Mouse (Mus musculus) CH12.LX (cell line): ENCODE results near the gene Gm17949. TPM values are rescaled to one million over a fixed set of nuclear protein-coding genes. Genes with fewer than 3 reads are reported as not detected.

ENCODE experiments used
- DNase-seq: peaks from one replicate; pipeline ENCODE4 v3.0.0-alpha.2; 2013; ENCODE audit errors: extremely low read depth
- H3K27ac ChIP-seq: 2 replicates; pipeline ENCODE4 v1.5.1; 2012; ENCODE audit warnings: low read depth, mild to moderate bottlenecking, control low read depth, moderate library complexity; ENCODE audit not compliant: insufficient read depth
- H3K27me3 ChIP-seq: replicated peaks from 2 replicates; pipeline ENCODE3; 2012; ENCODE audit warnings: inconsistent platforms
- H3K36me3 ChIP-seq, 2 experiments: replicated peaks in 1 of 2; 2 replicates each; pipeline versions ENCODE3 to v1.6.1; 2012; ENCODE audit warnings: inconsistent platforms in 1 of 2, low read length in 1 of 2, mild to moderate bottlenecking in 1 of 2, mixed read lengths in 1 of 2, moderate library complexity in 1 of 2; ENCODE audit not compliant: control insufficient read depth in 1 of 2, insufficient read depth in 1 of 2
- H3K4me1 ChIP-seq, 2 experiments: 2 replicates each; pipeline ENCODE4 v1.6.1; 2012; ENCODE audit warnings: inconsistent platforms in 1 of 2, moderate library complexity in 1 of 2; ENCODE audit not compliant: insufficient read depth in 2 of 2, control insufficient read depth in 1 of 2
- H3K4me2 ChIP-seq: 2 replicates; pipeline ENCODE4 v1.6.1; 2012; ENCODE audit warnings: low read depth, mild to moderate bottlenecking, control low read depth; ENCODE audit not compliant: poor library complexity, insufficient read depth, severe bottlenecking
- H3K4me3 ChIP-seq, 3 experiments: fragments of 150-350 bp in 1 of 3; sonication (generic) in 1 of 3; replicated peaks in 1 of 3; 2 replicates each; pipeline versions ENCODE3 to v1.5.1; 2011 to 2012; ENCODE audit warnings: low read depth in 2 of 3, low read length in 2 of 3, mild to moderate bottlenecking in 2 of 3, moderate library complexity in 2 of 3, control low read depth in 1 of 3, improper control_type of control experiment in 1 of 3, inconsistent platforms in 1 of 3, mixed read lengths in 1 of 3; ENCODE audit not compliant: poor library complexity in 1 of 3
- H3K79me2 ChIP-seq: replicated peaks from 2 replicates; pipeline ENCODE4 v1.6.1; 2012; ENCODE audit warnings: mild to moderate bottlenecking, moderate library complexity; ENCODE audit not compliant: control insufficient read depth, poor library complexity, insufficient read depth, severe bottlenecking; ENCODE audit errors: extremely low read depth
- H3K9ac ChIP-seq: 2 replicates; pipeline ENCODE4 v1.6.1; 2012; ENCODE audit warnings: low read depth, mild to moderate bottlenecking, control low read depth, moderate library complexity; ENCODE audit not compliant: insufficient read depth
- H3K9me3 ChIP-seq: replicated peaks from 2 replicates; pipeline ENCODE3; 2012; ENCODE audit warnings: low read length, inconsistent platforms, mixed read lengths
- BHLHE40 ChIP-seq: IDR thresholded peaks from 2 replicates; pipeline ENCODE4 v1.6.1; 2011; ENCODE audit warnings: mild to moderate bottlenecking, low read depth, low read length, improper control_type of control experiment
- CHD1 ChIP-seq: IDR thresholded peaks from 2 replicates; pipeline ENCODE4 v1.6.1; 2012; ENCODE audit warnings: low read depth, low read length, improper control_type of control experiment, inconsistent platforms
- CHD2 ChIP-seq: IDR thresholded peaks from 2 replicates; pipeline ENCODE4 v1.6.1; 2011; ENCODE audit warnings: low read length, improper control_type of control experiment
- CTCF ChIP-seq, 2 experiments: IDR thresholded peaks in 1 of 2; conservative IDR thresholded peaks in 1 of 2; 2 replicates each; pipeline ENCODE4 v1.5.1; 2011 to 2012; ENCODE audit warnings: low read depth in 2 of 2, low read length in 2 of 2, improper control_type of control experiment in 1 of 2, inconsistent platforms in 1 of 2, mild to moderate bottlenecking in 1 of 2, moderate library complexity in 1 of 2
- E2F4 ChIP-seq: IDR thresholded peaks from 2 replicates; pipeline ENCODE4 v1.6.1; 2011; ENCODE audit warnings: low read depth, low read length, improper control_type of control experiment; ENCODE audit not compliant: insufficient replicate concordance
- ELF1 ChIP-seq: IDR thresholded peaks from 2 replicates; pipeline ENCODE4 v1.6.1; 2014; ENCODE audit warnings: low read depth, mild to moderate bottlenecking, inconsistent platforms, low read length, improper control_type of control experiment
- ETS1 ChIP-seq: conservative IDR thresholded peaks from 2 replicates; pipeline ENCODE4 v1.6.1; 2012; ENCODE audit warnings: low read depth, mild to moderate bottlenecking, inconsistent platforms, low read length, improper control_type of control experiment, moderate library complexity
- GABPA ChIP-seq: IDR thresholded peaks from 2 replicates; pipeline ENCODE4 v1.6.1; 2012; ENCODE audit warnings: low read depth, low read length, improper control_type of control experiment, inconsistent platforms; ENCODE audit not compliant: insufficient replicate concordance
- HCFC1 ChIP-seq: IDR thresholded peaks from 2 replicates; pipeline ENCODE4 v1.6.1; 2012; ENCODE audit warnings: low read depth, mild to moderate bottlenecking, inconsistent platforms, low read length, improper control_type of control experiment
- IRF4 ChIP-seq: IDR thresholded peaks from 2 replicates; pipeline ENCODE4 v1.6.1; 2014; ENCODE audit warnings: low read depth, mild to moderate bottlenecking, inconsistent platforms, low read length, improper control_type of control experiment
- MAFK ChIP-seq: IDR thresholded peaks from 2 replicates; pipeline ENCODE4 v1.6.1; 2011; ENCODE audit warnings: low read length, improper control_type of control experiment; ENCODE audit not compliant: insufficient replicate concordance
- MAX ChIP-seq: IDR thresholded peaks from 2 replicates; pipeline ENCODE4 v1.6.1; 2011; ENCODE audit warnings: low read length, improper control_type of control experiment
- MAZ ChIP-seq: IDR thresholded peaks from 2 replicates; pipeline ENCODE4 v1.6.1; 2012; ENCODE audit warnings: low read depth, mild to moderate bottlenecking, inconsistent platforms, low read length, improper control_type of control experiment, moderate library complexity
- MEF2A ChIP-seq: IDR thresholded peaks from 2 replicates; pipeline ENCODE4 v1.6.1; 2014; ENCODE audit warnings: low read depth, mild to moderate bottlenecking, inconsistent platforms, low read length, improper control_type of control experiment, borderline replicate concordance
- MXI1 ChIP-seq: IDR thresholded peaks from 2 replicates; pipeline ENCODE4 v1.6.1; 2011; ENCODE audit warnings: mild to moderate bottlenecking, low read depth, low read length, improper control_type of control experiment
- NELFE ChIP-seq: IDR thresholded peaks from 2 replicates; pipeline ENCODE4 v1.6.1; 2011; ENCODE audit warnings: low read depth, low read length, improper control_type of control experiment
- NRF1 ChIP-seq: IDR thresholded peaks from 2 replicates; pipeline ENCODE4 v1.6.1; 2014; ENCODE audit warnings: low read depth, mild to moderate bottlenecking, inconsistent platforms, low read length, improper control_type of control experiment, moderate library complexity
- PAX5 ChIP-seq: IDR thresholded peaks from 2 replicates; pipeline ENCODE4 v1.6.1; 2012; ENCODE audit warnings: low read length, inconsistent platforms, mixed read lengths
- POLR2A ChIP-seq: IDR thresholded peaks from 2 replicates; pipeline ENCODE4 v1.6.1; 2011; ENCODE audit warnings: low read depth, mild to moderate bottlenecking, improper control_type of control experiment, low read length
- POLR2AphosphoS2 ChIP-seq: IDR thresholded peaks from 2 replicates; pipeline ENCODE4 v1.6.1; 2011; ENCODE audit warnings: low read depth, low read length, improper control_type of control experiment
- RAD21 ChIP-seq: IDR thresholded peaks from 2 replicates; pipeline ENCODE4 v1.6.1; 2011; ENCODE audit warnings: low read depth, mild to moderate bottlenecking, low read length, improper control_type of control experiment, moderate library complexity
- RCOR1 ChIP-seq: conservative IDR thresholded peaks from 2 replicates; pipeline ENCODE4 v1.6.1; 2012; ENCODE audit warnings: low read depth, mild to moderate bottlenecking, inconsistent platforms, low read length, improper control_type of control experiment
- SIN3A ChIP-seq: IDR thresholded peaks from 2 replicates; pipeline ENCODE4 v1.6.1; 2012; ENCODE audit warnings: low read length, improper control_type of control experiment, inconsistent platforms
- SMC3 ChIP-seq: IDR thresholded peaks from 2 replicates; pipeline ENCODE4 v1.6.1; 2011; ENCODE audit warnings: low read depth, low read length, improper control_type of control experiment
- TBP ChIP-seq: conservative IDR thresholded peaks from 2 replicates; pipeline ENCODE4 v1.6.1; 2011; ENCODE audit warnings: low read depth, low read length, improper control_type of control experiment
- TCF12 ChIP-seq: IDR thresholded peaks from 2 replicates; pipeline ENCODE4 v1.6.1; 2014; ENCODE audit warnings: low read depth, mild to moderate bottlenecking, inconsistent platforms, low read length, improper control_type of control experiment
- USF2 ChIP-seq: conservative IDR thresholded peaks from 2 replicates; pipeline ENCODE4 v1.6.1; 2011; ENCODE audit warnings: low read depth, low read length, improper control_type of control experiment
- ZKSCAN1 ChIP-seq: IDR thresholded peaks from 2 replicates; pipeline ENCODE4 v1.6.1; 2012; ENCODE audit warnings: low read depth, inconsistent platforms, low read length, improper control_type of control experiment, borderline replicate concordance
- ZMIZ1 ChIP-seq: IDR thresholded peaks from 2 replicates; pipeline ENCODE4 v1.6.1; 2012; ENCODE audit warnings: low read depth, mild to moderate bottlenecking, inconsistent platforms, low read length, improper control_type of control experiment
- dilution Hi-C: fragments of 300-500 bp; cut with MboI; formaldehyde crosslinking; loops from 2 replicates; pipeline ENCODE4 v1.14.3; 2020; ENCODE audit warnings: low sequenced_read_pairs; ENCODE audit not compliant: extremely low pct_unique_long_range_greater_than_20kb, extremely low pct_ligation_motif_present
- in situ Hi-C: fragments of 300-500 bp; cut with MboI; formaldehyde crosslinking; loops from 3 replicates; pipeline ENCODE4 v1.14.3; 2019; ENCODE audit warnings: low sequenced_read_pairs, low pct_ligation_motif_present, low pct_unique_long_range_greater_than_20kb, mixed read lengths
- polyA plus RNA-seq: library from polyadenylated mRNA; unstranded; fragments of >175 nt; gene quantifications from 2 replicates; pipeline ENCODE4 v1.2.1, GENCODE M21; 2012; ENCODE audit warnings: low read depth; ENCODE audit not compliant: insufficient read length
- total RNA-seq, 2 experiments: library from RNA; depleted of rRNA; stranded (reverse); fragments of 300-350 nt in 1 of 2; fragments of >200 nt in 1 of 2; gene quantifications; 2 replicates each; pipeline ENCODE4 v1.2.3; 2012 to 2014

Gene Gm17949
- total and polyA plus RNA-seq, 3 experiments: not detected

DNA sequence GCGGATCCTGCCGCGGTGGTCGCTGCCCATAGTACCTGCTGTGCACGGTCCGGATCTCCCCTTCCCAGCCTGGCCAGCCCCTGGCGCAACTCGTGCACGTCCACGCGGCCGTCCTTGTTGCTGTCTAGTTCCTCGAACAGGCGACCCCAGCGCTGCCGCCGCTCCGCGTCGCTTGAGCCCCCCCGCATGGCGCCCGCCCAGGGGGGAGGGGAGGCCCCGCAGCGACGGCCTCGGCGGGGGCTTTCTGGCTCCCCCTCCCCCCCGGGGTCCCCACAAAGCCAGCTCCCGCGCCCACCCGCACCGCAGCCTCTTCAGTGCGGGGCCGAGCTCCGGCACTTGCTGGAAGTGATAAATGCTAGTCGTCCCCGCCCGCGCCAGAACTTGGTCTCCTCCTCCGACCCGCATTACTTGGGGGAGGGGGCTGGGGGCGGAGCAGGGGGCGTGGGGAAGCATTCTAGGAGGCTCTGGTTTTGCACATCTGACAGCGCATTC lies 48.3 kb downstream of the Gm17949 start, which contains the start of gene Slc25a23:
Gene Slc25a23 (minus strand): TSS at position 378 of the 492 bp plus-strand sequence.
- Histone ChIP-seq H3K4me3 (peak within 1 kb of the TSS; percentile 70 to 88 (median 87)), H3K79me2 (no peaks in the 10 kb centered on the region), H3K4me1 (peaks cover 9 to 26% of the 10 kb centered on the region in 2 experiments), H3K4me2 (peak within 1 kb of the TSS; percentile 52), H3K36me3 (peaks cover 11 to 27% of the 10 kb centered on the region in 2 experiments), H3K27me3 (no peaks in the 10 kb centered on the region), H3K9ac (peak within 1 kb of the TSS; percentile 92), H3K9me3 (no peaks in the 10 kb centered on the region), H3K27ac (0 out of 2 replicates have a peak within 1 kb of the TSS, but pooled peaks have one; percentile 53)
- no peak for TF ChIP-seq TCF12
- peak; percentile 34; the same call in 1 of the 2 replicates for TF ChIP-seq CHD2
- 0 out of 2 replicates have a peak, but pooled peaks have one; percentile 14 for TF ChIP-seq MAX
- no peak for TF ChIP-seq POLR2AphosphoS2
- no peak for TF ChIP-seq MXI1
- peak; percentile 30; the same call in 1 of the 2 replicates for TF ChIP-seq POLR2A
- in situ Hi-C loops: no loop called here
- peak; percentile 67 for DNase-seq
- dilution Hi-C loops: no loop called here

DNA sequence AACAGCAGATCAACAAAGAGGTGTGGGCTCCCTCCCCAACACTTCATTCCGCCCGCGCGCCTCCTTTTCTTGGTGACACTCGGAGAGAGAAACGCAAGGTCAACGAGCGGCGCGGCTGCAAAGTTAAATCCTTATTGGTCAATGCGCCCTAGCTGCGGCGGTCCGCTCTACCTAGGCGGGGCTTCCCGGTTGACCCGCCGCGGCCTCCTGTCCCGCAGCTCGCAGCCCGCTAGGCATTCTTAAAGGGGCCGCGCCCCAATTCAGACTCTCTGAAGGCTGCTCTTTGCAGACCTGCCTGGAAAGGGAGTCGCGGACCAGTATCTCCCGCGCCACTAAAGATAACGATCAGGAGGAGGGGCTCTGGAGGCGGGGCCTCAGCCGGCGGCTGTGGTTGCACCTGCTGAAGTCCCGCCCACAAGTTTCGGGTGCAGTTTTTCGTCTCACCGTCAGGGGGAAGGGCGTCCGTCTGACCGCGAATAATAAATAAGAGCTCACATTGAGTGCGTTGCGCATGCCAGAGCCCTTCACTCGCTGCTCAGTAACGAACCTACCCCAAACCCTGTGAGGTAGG lies 49.0 kb downstream of the Gm17949 start:
- H3K9ac ChIP-seq: peak overlapping the region; percentile 92
- DNase-seq: peak; percentile 96
- no peaks in the 10 kb centered on the region for H3K27me3 ChIP-seq
- 0 out of 2 replicates have a peak overlapping the region, but pooled peaks have one; percentile 53 for H3K27ac ChIP-seq
- no peaks in the 10 kb centered on the region for H3K79me2 ChIP-seq
- dilution Hi-C loops: no loop called here
- H3K36me3 ChIP-seq: peaks cover 5 to 25% of the 10 kb centered on the region in 2 experiments
- peak overlapping the region; percentile 52 for H3K4me2 ChIP-seq
- H3K9me3 ChIP-seq: no peaks in the 10 kb centered on the region
- H3K4me3 ChIP-seq: peak overlapping the region; percentile 70 to 88 (median 87)
- in situ Hi-C loops: no loop called here
- peaks cover 9 to 26% of the 10 kb centered on the region in 2 experiments for H3K4me1 ChIP-seq
- TF ChIP-seq RAD21 (peak; percentile 58), TBP (0 out of 2 replicates have a peak, but pooled peaks have one; percentile 29), HCFC1 (peak; percentile 34; the same call in 1 of the 2 replicates), ZKSCAN1 (no peak), SMC3 (peak; percentile 62), GABPA (no peak), SIN3A (peak; percentile 72; the same call in 1 of the 2 replicates), E2F4 (peak; percentile 68; the same call in 1 of the 2 replicates), TCF12 (peak; percentile 65), USF2 (no peak), PAX5 (no peak), NRF1 (peak; percentile 86), MXI1 (peak; percentile 41; the same call in 1 of the 2 replicates), NELFE (peak; percentile 39; the same call in 1 of the 2 replicates), CTCF (conservative IDR thresholded peaks at IDR 0.05 in 1 of 2, IDR thresholded peaks at IDR 0.05 in 1 of 2; ENCODE audit: low read depth in 2 of 2, low read length in 2 of 2) (peak in 1 of 2 experiments; percentile 75; a peak in 2 of 4 replicates), MAZ (peak; percentile 64; the same call in 1 of the 2 replicates), ZMIZ1 (no peak), CHD1 (no peak), MEF2A (peak; percentile 55; the same call in 1 of the 2 replicates), ETS1 (no peak; the same call in 1 of the 2 replicates), ELF1 (peak; percentile 51; the same call in 1 of the 2 replicates), BHLHE40 (peak; percentile 56; the same call in 1 of the 2 replicates), CHD2 (0 out of 2 replicates have a peak, but pooled peaks have one; percentile 24), IRF4 (peak; percentile 84), RCOR1 (0 out of 2 replicates have a peak, but pooled peaks have one; percentile 41), POLR2A (0 out of 2 replicates have a peak, but pooled peaks have one; percentile 44), MAFK (0 out of 2 replicates have a peak, but pooled peaks have one; percentile 17)
